Mouse (Mus musculus): ENCODE results near the gene Lrp5.

The Lrp5 gene

GRCm38 (mm10) chr19:3549263-3549662, 137.1 kb downstream of the Lrp5 start:
- no peak for DNase-seq

DNA sequence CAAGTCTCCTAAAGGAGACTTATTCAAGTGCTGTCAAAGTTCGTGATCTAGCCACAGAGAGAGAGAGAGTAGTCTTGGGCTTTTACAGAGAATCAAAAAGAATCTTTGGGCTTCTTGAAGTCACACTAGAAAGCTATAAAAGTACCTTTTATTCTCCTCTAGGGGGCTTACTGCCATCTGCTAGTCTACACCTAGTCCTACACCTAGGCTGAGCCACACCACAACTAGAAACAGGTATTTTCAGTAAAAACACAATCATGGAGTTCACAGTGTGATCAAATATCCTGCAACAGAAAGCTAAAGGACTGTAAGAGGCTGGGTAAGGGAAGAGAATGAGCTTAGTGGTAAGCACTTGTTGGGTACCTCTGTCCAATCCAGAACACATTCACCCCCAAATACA, 138.1 kb downstream of the Lrp5 start:
- DNase-seq: no peak

DNA sequence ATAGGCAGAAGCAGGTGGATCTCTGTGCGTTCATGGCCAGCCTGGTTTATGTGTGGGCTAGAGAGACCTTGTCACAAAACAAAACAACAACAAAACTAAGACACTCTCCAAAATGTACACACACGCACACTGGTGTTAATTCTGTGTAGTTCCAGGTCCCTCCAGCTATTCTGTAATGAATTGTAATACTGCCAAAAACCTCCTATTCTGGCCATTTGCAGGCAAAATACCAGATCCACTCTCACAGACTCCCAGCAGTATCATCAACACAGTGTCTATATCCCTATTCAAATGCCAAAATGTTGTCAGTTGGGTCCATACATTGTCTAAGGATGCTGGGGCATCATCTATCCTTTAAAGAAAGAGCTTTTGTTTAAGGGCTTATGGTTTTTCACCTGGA, 141.4 kb downstream of the Lrp5 start:
- DNase-seq: no peak

DNA sequence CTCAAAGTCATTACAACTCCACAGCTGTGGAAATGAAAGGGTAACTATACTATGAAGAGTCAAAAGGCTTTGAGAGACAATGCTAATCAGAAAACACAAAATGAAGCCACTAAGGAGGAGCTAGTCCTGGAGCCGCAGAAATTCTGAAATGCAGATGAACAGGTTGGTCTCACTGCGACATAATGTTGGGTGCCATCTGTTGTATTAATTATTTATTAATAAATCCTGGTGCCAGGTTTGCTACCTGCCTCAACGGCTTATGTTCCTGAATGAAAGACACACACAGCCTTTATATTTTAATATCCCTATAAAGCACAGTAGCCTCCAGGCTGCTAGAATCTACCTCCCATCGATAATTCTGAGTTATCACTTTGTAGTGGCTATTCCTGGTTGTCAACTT, 143.8 kb downstream of the Lrp5 start:
- no peak for DNase-seq

GRCm38 (mm10) chr19:3540997-3541396, 145.4 kb downstream of the Lrp5 start:
- DNase-seq: no peak

GRCm38 (mm10) chr19:3540254-3540653, 146.1 kb downstream of the Lrp5 start:
- DNase-seq: no peak

GRCm38 (mm10) chr19:3539456-3539855, 146.9 kb downstream of the Lrp5 start:
- DNase-seq: no peak

GRCm38 (mm10) chr19:3537658-3538057, 148.7 kb downstream of the Lrp5 start:
- DNase-seq: no peak

GRCm38 (mm10) chr19:3534945-3535344, 151.4 kb downstream of the Lrp5 start:
- DNase-seq: no peak
